Mouse (Mus musculus) kidney, embryonic 16.5 days (tissue): ENCODE results near the gene Tmem174. TPM values are rescaled to one million over a fixed set of nuclear protein-coding genes. Genes with fewer than 3 reads are reported as not detected.

Experiments
- ATAC-seq: fragments of 200-750 bp; cut with Nextera tagmentation; 2 replicates; pipeline ENCODE4 v1.8.0; 2017; ENCODE audit warnings: moderate TSS enrichment; ENCODE audit not compliant: low FRiP score, low TSS enrichment
- H3K27ac ChIP-seq: fragments of 300-500 bp; sonication (generic); 2 replicates; pipeline ENCODE4 v1.5.1; 2014; ENCODE audit warnings: low read length
- H3K27me3 ChIP-seq: fragments of 300-500 bp; sonication (generic); 2 replicates; pipeline ENCODE4 v1.6.1; 2014; ENCODE audit warnings: low read length, control low read depth, mixed read lengths; ENCODE audit not compliant: insufficient read depth
- H3K36me3 ChIP-seq: fragments of 300-500 bp; sonication (generic); 2 replicates; pipeline ENCODE4 v1.6.1; 2014; ENCODE audit warnings: low read length, control low read depth, mixed read lengths; ENCODE audit not compliant: insufficient read depth
- H3K4me1 ChIP-seq: fragments of 300-500 bp; sonication (generic); 2 replicates; pipeline ENCODE4 v1.6.1; 2014; ENCODE audit warnings: low read length, control low read depth, mixed read lengths; ENCODE audit not compliant: insufficient read depth
- H3K4me2 ChIP-seq: fragments of 300-500 bp; sonication (generic); replicated peaks from 2 replicates; pipeline ENCODE4 v1.6.1; 2014; ENCODE audit warnings: low read depth, low read length
- H3K4me3 ChIP-seq: fragments of 300-500 bp; sonication (generic); 2 replicates; pipeline ENCODE4 v1.5.1; 2014; ENCODE audit warnings: mild to moderate bottlenecking, low read length
- H3K9ac ChIP-seq: fragments of 300-500 bp; sonication (generic); replicated peaks from 2 replicates; pipeline ENCODE4 v1.6.1; 2014; ENCODE audit warnings: low read length
- H3K9me3 ChIP-seq: fragments of 300-500 bp; sonication (generic); 2 replicates; pipeline ENCODE4 v1.6.1; 2016; ENCODE audit warnings: low read length, control low read depth
- WGBS: fragments of 180-500 bp; shearing (Covaris S2); extraction: QIAGEN DNeasy Blood & Tissue Kit; methylation state at CpG from one replicate; pipeline ENCODE4 v1.1.7; 2014; 5-methylcytosine and 5-hydroxymethylcytosine counted together
- polyA plus RNA-seq: library from polyadenylated mRNA; unstranded; fragments of >200 nt; fragmentation: Nextera tagmentation; extraction: Ambion mirVana; gene quantifications from 2 replicates; pipeline ENCODE4 v1.2.1, GENCODE M21; 2015

The Tmem174 gene
- polyA plus RNA-seq, 1 experiment from 2014 or later: 44.3 TPM

DNA sequence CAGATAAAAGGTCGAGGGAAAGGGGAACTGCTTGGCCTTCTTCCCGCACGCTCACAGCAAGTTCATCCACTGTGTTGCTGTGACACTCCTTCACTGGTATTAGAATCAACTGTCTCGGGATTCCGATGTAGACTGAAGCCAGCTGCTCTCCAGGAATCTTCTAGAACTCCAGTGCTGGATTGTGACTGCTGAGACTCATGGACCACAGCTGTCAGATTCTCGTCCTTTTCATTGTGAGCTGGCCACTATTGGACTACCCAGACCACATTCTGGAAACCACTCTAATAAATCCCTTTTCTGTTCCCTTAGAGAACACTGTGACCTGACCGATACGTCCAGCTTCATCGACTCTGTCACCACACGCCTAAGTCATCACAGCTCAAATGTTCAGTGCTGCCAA lies 28.0 kb upstream of the Tmem174 start:
- peaks cover 7% of the 10 kb centered on the region for H3K9me3 ChIP-seq
- H3K27ac ChIP-seq: no peak overlapping the region
- 69% methylated on average over 10 of the region's 10 CpGs for WGBS
- H3K4me2 ChIP-seq: no peak overlapping the region
- no peak overlapping the region for H3K4me3 ChIP-seq
- no peak overlapping the region for H3K9ac ChIP-seq
- ATAC-seq: no peak
- H3K36me3 ChIP-seq: no peaks in the 10 kb centered on the region
- H3K4me1 ChIP-seq: no peaks in the 10 kb centered on the region
- H3K27me3 ChIP-seq: no peaks in the 10 kb centered on the region

GRCm38 (mm10) chr13:98662173-98662675 lies 25.0 kb upstream of the Tmem174 start:
- ATAC-seq: no peak
- Histone ChIP-seq H3K4me1 (no peaks in the 10 kb centered on the region), H3K36me3 (no peaks in the 10 kb centered on the region), H3K27me3 (no peaks in the 10 kb centered on the region), H3K4me2 (no peak overlapping the region), H3K27ac (no peak overlapping the region), H3K4me3 (no peak overlapping the region), H3K9ac (no peak overlapping the region), H3K9me3 (peaks cover 5% of the 10 kb centered on the region)
- 88% methylated on average over 4 of the region's 4 CpGs for WGBS

DNA sequence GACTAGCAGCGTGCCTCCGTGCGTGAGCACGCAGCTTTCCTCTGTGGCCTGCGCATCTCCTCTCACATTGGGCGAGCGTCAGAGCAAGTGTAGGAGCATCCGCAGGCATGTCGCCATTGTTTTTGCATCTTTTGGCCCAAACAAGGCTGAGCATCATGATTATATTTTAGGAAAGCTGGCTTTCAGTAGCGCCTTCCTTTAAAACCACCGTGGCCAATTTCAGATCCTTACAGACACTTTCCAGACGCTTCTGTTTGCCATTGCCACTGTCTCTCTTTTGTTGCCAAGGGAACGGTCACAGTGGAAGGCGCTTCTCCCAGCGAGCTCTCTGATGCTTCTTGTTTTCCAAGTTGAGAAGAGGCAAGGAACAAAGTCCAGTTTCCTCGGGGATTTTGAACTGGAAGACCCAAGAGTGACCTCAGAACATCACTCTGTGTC lies 18.8 kb upstream of the Tmem174 start:
- ATAC-seq: no peak
- H3K36me3 ChIP-seq: no peaks in the 10 kb centered on the region
- 88% methylated on average over 16 of the region's 16 CpGs for WGBS
- no peaks in the 10 kb centered on the region for H3K27me3 ChIP-seq
- no peak overlapping the region for H3K4me2 ChIP-seq
- H3K4me1 ChIP-seq: peaks cover 30% of the 10 kb centered on the region
- H3K9ac ChIP-seq: no peak overlapping the region
- no peak overlapping the region for H3K4me3 ChIP-seq
- no peak overlapping the region for H3K27ac ChIP-seq
- no peaks in the 10 kb centered on the region for H3K9me3 ChIP-seq

DNA sequence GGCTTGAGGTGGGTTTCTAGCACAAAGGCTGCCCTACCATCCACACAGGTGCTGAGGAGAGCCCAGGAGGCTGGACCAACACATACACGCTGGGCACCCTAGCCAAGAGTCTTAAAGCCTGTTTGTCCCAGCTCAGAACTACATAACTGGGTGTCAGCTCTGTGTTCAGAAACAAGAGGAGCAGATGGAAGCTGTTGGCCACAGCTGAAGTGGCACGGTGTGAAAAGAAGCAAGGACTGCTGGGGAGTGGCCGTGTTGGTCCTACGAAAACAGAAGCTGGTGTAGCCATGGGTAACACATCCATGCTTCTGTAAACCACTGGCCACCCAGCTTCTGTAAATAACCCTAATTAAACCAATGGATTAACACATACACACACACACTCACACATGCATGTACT lies 18.1 kb upstream of the Tmem174 start:
- H3K27ac ChIP-seq: no peak overlapping the region
- H3K36me3 ChIP-seq: no peaks in the 10 kb centered on the region
- WGBS: 73% methylated on average over 4 of the region's 4 CpGs
- H3K4me1 ChIP-seq: peaks cover 34% of the 10 kb centered on the region
- no peak overlapping the region for H3K4me2 ChIP-seq
- no peaks in the 10 kb centered on the region for H3K27me3 ChIP-seq
- no peaks in the 10 kb centered on the region for H3K9me3 ChIP-seq
- H3K9ac ChIP-seq: no peak overlapping the region
- ATAC-seq: no peak
- H3K4me3 ChIP-seq: no peak overlapping the region

DNA sequence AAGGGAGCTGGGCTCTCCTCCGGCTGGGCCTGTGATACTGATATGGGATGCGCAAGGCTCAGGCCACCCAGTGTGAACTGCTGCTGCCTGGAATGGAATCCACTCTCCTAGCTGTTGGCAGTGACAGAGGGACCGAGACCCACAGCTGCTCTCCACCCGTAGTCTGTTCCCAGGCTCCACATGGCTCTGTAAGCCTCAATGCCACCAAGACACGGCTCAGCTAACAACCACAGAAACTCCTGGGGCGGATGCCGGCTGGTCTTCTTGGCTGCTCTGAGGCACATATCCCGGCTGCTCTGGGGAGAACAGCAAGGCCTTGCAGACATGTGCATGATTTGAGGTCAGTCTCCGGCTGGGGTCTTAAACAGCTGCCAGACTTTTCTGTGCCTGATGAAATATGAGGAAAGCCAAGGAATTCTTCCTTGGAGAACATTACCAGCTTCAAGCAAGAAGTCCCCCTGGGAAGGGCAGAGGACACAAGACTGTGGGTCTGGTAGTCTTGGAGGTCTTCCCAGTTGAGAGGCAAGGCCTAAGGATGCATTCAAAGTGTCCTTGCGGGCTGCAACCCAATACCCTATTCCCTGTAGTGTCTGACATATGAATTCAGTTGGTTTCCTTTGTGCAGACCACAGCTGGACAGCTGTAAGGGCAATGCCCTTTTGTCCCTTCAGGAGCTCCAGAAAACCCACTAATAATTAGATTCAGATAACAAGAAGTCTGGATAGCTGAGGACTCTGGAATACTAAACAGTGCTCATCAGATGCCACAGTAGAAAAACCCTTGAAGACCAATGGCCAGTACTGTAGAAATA lies 17.1 kb upstream of the Tmem174 start:
- H3K36me3 ChIP-seq: no peaks in the 10 kb centered on the region
- no peak overlapping the region for H3K9ac ChIP-seq
- H3K4me3 ChIP-seq: no peak overlapping the region
- H3K9me3 ChIP-seq: no peaks in the 10 kb centered on the region
- 63% methylated on average over 10 of the region's 10 CpGs for WGBS
- peak; percentile 34 for ATAC-seq
- H3K4me1 ChIP-seq: peaks cover 34% of the 10 kb centered on the region
- no peak overlapping the region for H3K4me2 ChIP-seq
- peak overlapping the region; percentile 48 for H3K27ac ChIP-seq
- H3K27me3 ChIP-seq: no peaks in the 10 kb centered on the region

GRCm38 (mm10) chr13:98652194-98652593 lies 15.0 kb upstream of the Tmem174 start:
- no peak overlapping the region for H3K4me3 ChIP-seq
- no peak for ATAC-seq
- peaks cover 41% of the 10 kb centered on the region for H3K4me1 ChIP-seq
- H3K9ac ChIP-seq: no peak overlapping the region
- no peak overlapping the region for H3K4me2 ChIP-seq
- WGBS: 62% methylated on average over 2 of the region's 2 CpGs
- H3K27ac ChIP-seq: peak overlapping the region; percentile 77
- no peaks in the 10 kb centered on the region for H3K9me3 ChIP-seq
- H3K27me3 ChIP-seq: no peaks in the 10 kb centered on the region
- no peaks in the 10 kb centered on the region for H3K36me3 ChIP-seq

DNA sequence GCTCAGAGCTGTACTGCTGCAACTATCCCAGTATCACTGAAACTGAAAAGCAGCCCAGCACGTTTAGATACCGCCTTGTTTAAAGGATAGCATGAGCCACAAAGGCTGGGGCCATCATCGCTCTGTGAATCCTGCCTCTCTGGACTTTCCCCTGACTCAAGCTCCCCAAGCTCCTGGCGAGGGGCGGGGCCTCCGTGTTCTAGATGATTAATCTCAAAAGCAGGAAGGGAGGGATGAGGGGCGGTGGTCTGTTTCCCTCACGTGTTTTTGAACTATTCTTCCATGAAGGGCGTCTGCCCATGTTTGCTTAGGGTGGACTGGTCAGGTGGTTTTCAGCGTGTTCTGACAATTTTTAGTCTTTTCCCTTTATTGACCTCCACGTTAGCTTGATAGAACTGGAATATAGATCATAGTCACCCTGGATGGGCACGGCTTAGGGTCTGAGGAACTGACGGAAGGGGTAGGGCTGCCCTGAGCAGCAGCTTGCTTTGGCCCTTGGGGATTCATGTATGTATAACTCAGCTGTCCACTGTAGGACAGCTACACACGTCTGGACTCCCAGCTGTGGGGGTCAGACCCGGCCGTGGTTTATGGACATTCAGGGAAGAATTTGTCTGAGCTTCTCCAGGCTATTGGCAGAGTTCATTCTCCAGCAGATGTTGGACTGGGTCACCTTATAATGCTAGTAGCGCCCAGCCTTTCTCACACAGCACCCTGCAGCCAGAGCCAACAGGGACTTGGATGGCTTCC lies 14.2 kb upstream of the Tmem174 start:
- Histone ChIP-seq H3K4me1 (peaks cover 41% of the 10 kb centered on the region), H3K36me3 (no peaks in the 10 kb centered on the region), H3K27ac (peak overlapping the region; percentile 77), H3K4me3 (no peak overlapping the region), H3K27me3 (no peaks in the 10 kb centered on the region), H3K4me2 (0 out of 2 replicates have a peak overlapping the region, but pooled peaks have one; percentile 10), H3K9me3 (no peaks in the 10 kb centered on the region), H3K9ac (no peak overlapping the region)
- WGBS: 31% methylated on average over 17 of the region's 17 CpGs
- peak; percentile 53 for ATAC-seq

DNA sequence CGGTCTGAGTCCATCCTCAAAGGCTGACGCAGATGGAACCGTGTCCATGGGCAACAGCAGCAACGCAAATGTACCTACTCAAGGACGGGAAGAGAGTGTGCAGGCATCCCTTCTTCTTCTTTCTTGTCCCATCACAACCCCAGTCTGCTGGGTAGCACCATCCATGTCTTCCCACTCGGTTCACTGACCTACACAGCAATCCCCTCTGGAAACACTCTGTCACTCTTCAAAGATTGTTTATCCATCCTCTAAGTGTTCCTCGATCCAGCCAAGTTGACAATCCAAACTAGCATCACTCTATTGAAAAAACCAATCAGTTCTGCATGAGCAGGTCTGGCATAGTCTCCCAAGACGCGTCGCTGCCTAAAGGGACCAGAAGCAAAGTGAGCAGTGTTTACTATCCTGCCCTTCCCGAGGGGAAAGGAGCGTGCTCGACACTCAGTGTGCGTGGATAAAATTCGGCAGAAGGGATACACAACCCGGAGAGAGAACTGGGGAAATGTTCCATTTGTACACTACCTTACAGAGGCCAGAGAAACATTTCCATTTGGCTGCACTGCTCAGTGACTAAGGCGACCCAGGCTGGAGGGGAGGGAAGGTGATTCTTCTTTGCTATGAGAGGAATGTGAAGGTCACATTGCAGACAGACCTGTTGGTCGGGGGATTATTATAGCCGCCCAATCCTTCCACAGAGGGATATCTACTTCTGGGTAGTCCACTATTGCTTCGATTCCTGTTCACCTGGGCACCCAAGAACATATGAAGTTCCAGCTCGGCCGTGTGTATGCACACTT lies 10.8 kb upstream of the Tmem174 start:
- Histone ChIP-seq H3K9ac (no peak overlapping the region), H3K4me1 (peaks cover 29% of the 10 kb centered on the region), H3K27me3 (no peaks in the 10 kb centered on the region), H3K36me3 (no peaks in the 10 kb centered on the region), H3K9me3 (no peaks in the 10 kb centered on the region), H3K27ac (peak overlapping the region; percentile 81; the same call in 1 of the 2 replicates), H3K4me2 (no peak overlapping the region), H3K4me3 (no peak overlapping the region)
- ATAC-seq: peak; percentile 64
- WGBS: 64% methylated on average over 22 of the region's 22 CpGs

GRCm38 (mm10) chr13:98638507-98639166 lies 1.4 kb upstream of the Tmem174 start:
- Histone ChIP-seq H3K4me1 (peaks cover 17% of the 10 kb centered on the region; the same call in 1 of the 2 replicates), H3K4me2 (no peak overlapping the region), H3K9ac (no peak overlapping the region), H3K9me3 (peaks cover 7% of the 10 kb centered on the region), H3K27ac (peak overlapping the region; percentile 84), H3K36me3 (no peaks in the 10 kb centered on the region), H3K27me3 (no peaks in the 10 kb centered on the region), H3K4me3 (no peak overlapping the region)
- ATAC-seq: peak; percentile 72
- 29% methylated on average over 5 of the region's 5 CpGs for WGBS
